Mouse (Mus musculus) granulocyte monocyte progenitor cell, adult 5-6 weeks (primary cell): ENCODE results near the gene Flg. TPM values are rescaled to one million over a fixed set of nuclear protein-coding genes. Genes with fewer than 3 reads are reported as not detected.

Experiments
- ATAC-seq: replicated peaks from 2 replicates; pipeline ENCODE4 v1.8.0; 2016; ENCODE audit warnings: mild to moderate bottlenecking, moderate TSS enrichment, inconsistent platforms; ENCODE audit not compliant: poor library complexity, severe bottlenecking
- total RNA-seq, 2 experiments: library from RNA; stranded (forward) in 1 of 2; stranded (reverse) in 1 of 2; fragments of 200-712, 200-1000 nt in 1 of 2; fragments of >200 nt in 1 of 2; fragmentation: Nextera tagmentation in 1 of 2; gene quantifications; 2 replicates each; pipeline ENCODE4 v1.2.3; 2014 to 2017

Gene Flg
- not detected in 2 replicates for total RNA-seq (2014; fragmentation: Nextera tagmentation)
- total RNA-seq (2017): not detected in 2 replicates

- ATAC-seq: no peak
These were observed at the start of gene Flg for GRCm38 (mm10) chr3:93273223-93273622. Gene Flg, plus strand, starts transcription at chr3:93273523.

- ATAC-seq: no peak
These were observed 24.2 kb downstream of the Flg start for GRCm38 (mm10) chr3:93297542-93297941.

- no peak for ATAC-seq
These were observed 26.5 kb downstream of the Flg start for GRCm38 (mm10) chr3:93299832-93300231.

- no peak for ATAC-seq
These were observed 28.6 kb downstream of the Flg start for GRCm38 (mm10) chr3:93301896-93302295.

GRCm38 (mm10) chr3:93306142-93306541 is 32.8 kb downstream of the Flg start:
- no peak for ATAC-seq

GRCm38 (mm10) chr3:93311371-93311770 is 38.0 kb downstream of the Flg start:
- ATAC-seq: no peak

GRCm38 (mm10) chr3:93314388-93314787 is 41.1 kb downstream of the Flg start:
- ATAC-seq: no peak

- ATAC-seq: no peak
These were observed 46.1 kb downstream of the Flg start, which contains the start of gene Hrnr for GRCm38 (mm10) chr3:93319449-93319848. Gene Hrnr, plus strand, starts transcription at chr3:93319749.

GRCm38 (mm10) chr3:93337749-93338148 is 64.4 kb downstream of the Flg start:
- ATAC-seq: no peak

- ATAC-seq: no peak
These were observed 66.7 kb downstream of the Flg start for GRCm38 (mm10) chr3:93340021-93340420.

Other genes starting within 250 kb of the Flg start
- gene Gm4858, start 204.7 kb upstream of the Flg start, total RNA-seq (2014; fragmentation: Nextera tagmentation): not detected in 2 replicates
- gene Gm4858, start 204.7 kb upstream of the Flg start, total RNA-seq (2017): not detected in 2 replicates
- gene Crnn, start 128.7 kb upstream of the Flg start, total RNA-seq (2014; fragmentation: Nextera tagmentation): not detected in 2 replicates
- not detected in 2 replicates for gene Crnn, start 128.7 kb upstream of the Flg start, total RNA-seq (2017)
- gene Flg2, start 76.2 kb upstream of the Flg start, total RNA-seq (2014; fragmentation: Nextera tagmentation): not detected in 2 replicates
- not detected in 2 replicates for gene Flg2, start 76.2 kb upstream of the Flg start, total RNA-seq (2017)
- gene Hrnr, start 46.2 kb downstream of the Flg start, total RNA-seq (2014; fragmentation: Nextera tagmentation): not detected in 2 replicates
- gene Hrnr, start 46.2 kb downstream of the Flg start, total RNA-seq (2017): not detected in 2 replicates
- gene Rptn, start 120.2 kb downstream of the Flg start, total RNA-seq (2014; fragmentation: Nextera tagmentation): not detected in 2 replicates
- not detected in 2 replicates for gene Rptn, start 120.2 kb downstream of the Flg start, total RNA-seq (2017)
- gene Tchh, start 168.8 kb downstream of the Flg start, total RNA-seq (2014; fragmentation: Nextera tagmentation): 0.11 and 0.15 TPM in 2 replicates
- 0.10 and 0.43 TPM in 2 replicates for gene Tchh, start 168.8 kb downstream of the Flg start, total RNA-seq (2017)
- gene Tchhl1, start 195.2 kb downstream of the Flg start, total RNA-seq (2014; fragmentation: Nextera tagmentation): not detected in 2 replicates
- not detected in 2 replicates for gene Tchhl1, start 195.2 kb downstream of the Flg start, total RNA-seq (2017)
- 1,372 and 1,648 TPM in 2 replicates for gene S100a11, start 247.0 kb downstream of the Flg start, total RNA-seq (2014; fragmentation: Nextera tagmentation)
- gene S100a11, start 247.0 kb downstream of the Flg start, total RNA-seq (2017): 77.7 and 97.8 TPM in 2 replicates